Mouse (Mus musculus) Muller cell, postnatal 12 days (primary cell): ENCODE measurements at regions not wholly inside any gene's neighbourhood (a gene's known extent, or its start where the extent isn't known, plus 50 kb on each side); places are given as distances from the start of the nearest gene placed in this dataset.

Experiments
- DNase-seq: peaks from one replicate; pipeline ENCODE4 v3.0.0-alpha.2; 2015; ENCODE audit errors: inconsistent ontology term

DNA sequence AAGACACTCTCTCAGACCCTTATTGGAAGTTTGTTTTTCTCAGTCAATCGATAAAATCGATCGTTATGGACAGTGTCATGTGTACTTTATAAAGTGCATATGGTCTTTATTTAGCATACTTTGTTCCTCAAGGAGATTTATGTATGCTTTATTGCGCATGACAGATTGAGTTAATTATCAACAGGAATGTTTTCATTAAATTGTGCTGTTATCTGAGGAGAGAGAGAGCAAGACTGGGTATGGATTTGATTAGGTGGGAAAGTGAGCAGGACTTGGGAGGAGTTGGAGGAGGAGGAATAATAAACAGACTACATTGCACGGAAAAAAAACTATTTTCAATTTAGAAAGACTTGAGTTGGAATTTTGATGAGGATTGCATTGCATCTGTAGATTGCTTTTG lies 183.8 kb upstream of the Sstr1 start:
- DNase-seq: no peak

GRCm38 (mm10) chr12:58056368-58056860 lies 155.2 kb upstream of the Sstr1 start:
- DNase-seq: no peak

DNA sequence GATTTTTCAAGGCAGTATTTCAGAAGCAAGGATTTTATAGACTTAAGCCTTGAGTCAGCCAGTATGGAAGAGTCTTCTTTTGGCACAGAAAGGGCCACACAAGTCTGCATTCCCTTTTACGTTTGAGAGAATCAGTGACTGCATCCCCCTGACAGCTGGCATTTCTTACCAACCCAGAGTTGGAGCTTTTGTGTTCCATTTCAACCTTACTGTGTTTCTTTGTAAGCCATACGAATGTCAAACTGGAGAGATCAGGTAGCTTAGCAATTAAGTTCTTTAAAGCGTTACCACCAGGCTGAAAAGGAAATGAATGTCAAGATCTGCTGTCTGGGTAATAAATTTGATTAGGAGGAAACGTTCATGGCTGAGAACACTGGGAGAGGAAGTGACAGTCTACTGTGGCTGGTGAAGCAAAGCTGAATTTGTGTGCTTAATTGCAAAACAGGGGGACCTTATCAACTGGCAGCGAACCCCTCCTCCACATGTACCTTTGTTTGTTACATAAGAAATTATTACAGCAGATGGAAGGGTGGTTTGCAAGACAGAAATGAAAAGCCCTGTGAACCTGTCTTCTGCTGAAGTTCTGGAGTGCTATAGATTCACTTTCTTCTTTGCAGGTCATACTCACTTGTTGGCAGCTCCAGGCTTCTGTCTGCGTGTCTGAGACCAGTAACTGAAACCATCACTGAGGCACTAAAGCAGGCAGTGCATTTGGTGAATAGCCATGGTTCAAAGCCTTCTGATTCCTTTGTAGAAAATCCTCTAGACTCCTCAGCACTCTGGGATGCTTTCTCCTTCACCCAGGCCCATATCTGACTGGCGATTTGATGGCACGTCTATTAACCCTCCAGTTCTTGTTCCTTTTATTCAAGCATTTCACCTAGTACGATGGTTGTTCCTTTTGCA lies 144.0 kb upstream of the Sstr1 start:
- no peak for DNase-seq

DNA sequence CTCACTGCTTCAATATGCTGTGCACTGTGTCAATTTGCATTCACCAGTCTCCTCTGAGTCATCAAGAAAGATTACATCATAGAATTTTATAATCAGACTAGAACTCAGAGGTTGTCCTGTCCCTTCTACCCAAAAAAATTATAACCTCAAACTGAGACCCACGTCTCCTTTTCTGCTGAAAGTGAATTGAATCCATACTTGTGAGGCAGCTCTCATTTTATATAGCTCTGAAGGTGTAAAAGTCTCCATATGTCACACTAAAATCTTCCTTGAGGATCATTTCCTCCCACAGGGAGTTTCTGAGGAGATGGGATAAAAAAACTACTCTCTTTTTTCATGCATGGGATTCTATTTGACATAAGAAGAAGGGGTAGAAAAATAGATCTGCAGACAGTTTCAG lies 124.3 kb upstream of the Sstr1 start:
- peak; percentile 5 for DNase-seq

GRCm38 (mm10) chr12:58112643-58113042 lies 98.9 kb upstream of the Sstr1 start:
- peak; percentile 61 for DNase-seq

DNA sequence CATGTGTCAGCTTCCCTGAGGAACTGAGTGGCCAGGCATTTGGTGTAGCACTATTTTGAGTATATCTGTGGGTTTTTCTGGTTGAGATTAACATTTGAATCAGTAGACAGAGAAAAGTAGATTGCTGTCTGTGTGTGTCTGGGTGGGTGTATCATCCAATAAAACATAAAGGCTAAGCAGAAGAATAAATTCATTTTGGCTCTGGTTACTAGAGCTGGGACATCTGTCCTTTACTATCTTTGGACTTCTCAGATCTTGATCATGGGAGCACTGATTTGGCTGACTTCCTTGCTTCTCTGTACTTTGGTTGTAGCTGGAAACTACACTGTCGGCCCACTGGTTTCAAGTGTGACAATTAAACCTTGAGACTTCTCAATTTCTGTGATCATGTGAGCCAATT lies 72.5 kb upstream of the Sstr1 start:
- DNase-seq: no peak

- no peak for DNase-seq
These were observed 59.7 kb upstream of the Sstr1 start for GRCm38 (mm10) chr12:58151883-58152282.
